Mouse (Mus musculus) ES-E14 (cell line): ENCODE results near the gene Rufy4.

ENCODE experiments used
- CHD2 ChIP-seq: IDR thresholded peaks from 2 replicates; pipeline ENCODE4 v1.6.1; 2014; ENCODE audit warnings: mild to moderate bottlenecking, low read depth, low read length, inconsistent platforms
- HCFC1 ChIP-seq: IDR thresholded peaks from 2 replicates; pipeline ENCODE4 v1.6.1; 2012; ENCODE audit warnings: low read length, inconsistent platforms, borderline replicate concordance; ENCODE audit not compliant: insufficient read depth
- ZC3H11A ChIP-seq: IDR thresholded peaks from 2 replicates; pipeline ENCODE4 v1.6.1; 2012; ENCODE audit warnings: low read depth, mild to moderate bottlenecking, inconsistent platforms, low read length, borderline replicate concordance

- TF ChIP-seq HCFC1 (no peak), CHD2 (no peak), ZC3H11A (no peak)
These were observed 33.6 kb upstream of the Rufy4 start for GRCm38 (mm10) chr1:74091611-74092224.
